13 mouse cellular contexts compared by ENCODE assay signal in genomic region chr9:45517993-45518705, GRCm38 (mm10).
DNase-seq lines count a peak whose midpoint lies in the region; ATAC-seq and TF ChIP-seq lines count a peak whose summit lies in the region.
"Had no signal": no experiment of that assay in that cellular context is flagged by ENCODE, and none has a peak within 500 bp of the region (broad histone marks: within the 10 kb centered on the region; RNA-seq: fewer than 3 reads in every experiment).

No protein-coding gene starts in this region.

- H3K36me3 ChIP-seq in hindbrain, embryonic 15.5 days = no peaks in the 10 kb centered on the region
- H3K36me3 ChIP-seq in hindbrain, postnatal 0 days (ENCODE audit: insufficient read depth, low read length) = no peaks in the 10 kb centered on the region
- H3K36me3 ChIP-seq: liver, embryonic 15.5 days had no signal

- H3K27ac ChIP-seq in hindbrain, embryonic 15.5 days (replicated peaks) = no peak overlapping the region
- no peak overlapping the region for H3K27ac ChIP-seq in hindbrain, postnatal 0 days
- H3K27ac ChIP-seq: hindbrain, embryonic 14.5 days; liver, embryonic 15.5 days had no signal

- DNase-seq in cerebellum, adult 11 months = peak; percentile 55
- DNase-seq in hindbrain, postnatal 0 days (ENCODE audit: low spot score) = no peak
- peak; percentile 75 for DNase-seq in cerebellum, adult 9-10 months
- DNase-seq in left cerebral cortex, postnatal 14 days (ENCODE audit: low spot score in 2 of 2) = peak; percentile 67 to 71
- DNase-seq in adipocyte (ENCODE audit: low spot score) = no peak
- DNase-seq in kidney, postnatal 10 days = no peak
- DNase-seq: adrenal gland, postnatal 10 days; embryo, embryonic 11 days; kidney, postnatal 25 days had no signal

- no peak overlapping the region for H3K4me3 ChIP-seq in hindbrain, embryonic 15.5 days
- H3K4me3 ChIP-seq in hindbrain, postnatal 0 days (ENCODE audit: low read length) = no peak overlapping the region
- H3K4me3 ChIP-seq: liver, embryonic 15.5 days had no signal

- H3K9me3 ChIP-seq in hindbrain, embryonic 15.5 days = no peaks in the 10 kb centered on the region
- no peaks in the 10 kb centered on the region for H3K9me3 ChIP-seq in hindbrain, postnatal 0 days (ENCODE audit: low read length)
- H3K9me3 ChIP-seq: liver, embryonic 15.5 days had no signal

- TF ChIP-seq CTCF in hindbrain, postnatal 0 days (IDR thresholded peaks at IDR 0.05; ENCODE audit: low read depth) = no peak

- 69% methylated on average over 11 of the region's 11 CpGs for WGBS in hindbrain, embryonic 15.5 days
- WGBS in hindbrain, postnatal 0 days = 68% methylated on average over 11 of the region's 11 CpGs

- intact Hi-C loops in left cerebral cortex, postnatal 14 days (cut with DNase I) = no loop called here

- H3K9ac ChIP-seq in hindbrain, embryonic 15.5 days = no peak overlapping the region
- no peak overlapping the region for H3K9ac ChIP-seq in hindbrain, postnatal 0 days (replicated peaks; ENCODE audit: low read length)
- H3K9ac ChIP-seq: hindbrain, embryonic 14.5 days; liver, embryonic 15.5 days had no signal

- H3K27me3 ChIP-seq in hindbrain, embryonic 15.5 days = no peaks in the 10 kb centered on the region
- no peaks in the 10 kb centered on the region for H3K27me3 ChIP-seq in hindbrain, postnatal 0 days (ENCODE audit: insufficient read depth, low read length)
- H3K27me3 ChIP-seq: liver, embryonic 15.5 days had no signal

- no peak for ATAC-seq in cerebellum, adult (ENCODE audit: insufficient number of reproducible peaks, low FRiP score, low TSS enrichment)
- ATAC-seq in hindbrain, embryonic 15.5 days (ENCODE audit: low FRiP score, low read depth) = peak; percentile 56; the same call in 1 of the 2 replicates
- ATAC-seq in hindbrain, postnatal 0 days = no peak

- H3K4me2 ChIP-seq in hindbrain, embryonic 15.5 days = no peak overlapping the region
- no peak overlapping the region for H3K4me2 ChIP-seq in hindbrain, postnatal 0 days (ENCODE audit: low read depth, low read length)
- H3K4me2 ChIP-seq: hindbrain, embryonic 14.5 days; liver, embryonic 15.5 days had no signal

- 0 out of 2 replicates have a peak, but pooled peaks cover 3% of the 10 kb centered on the region for H3K4me1 ChIP-seq in hindbrain, embryonic 15.5 days (replicated peaks)
- 0 out of 2 replicates have a peak, but pooled peaks cover 3% of the 10 kb centered on the region for H3K4me1 ChIP-seq in hindbrain, postnatal 0 days (ENCODE audit: insufficient read depth, low read length)
- H3K4me1 ChIP-seq: liver, embryonic 15.5 days had no signal

Comparison
In these comparisons a context has a peak if more than half of its experiments do, and no peak if none do; other contexts are left out.
1. DNase-seq: peak in cerebellum, adult 11 months (single experiment), cerebellum, adult 9-10 months (single experiment) and left cerebral cortex, postnatal 14 days (2 of 2); none in hindbrain, postnatal 0 days (single experiment), adipocyte (single experiment) and kidney, postnatal 10 days (single experiment).